Mouse (Mus musculus): Measurements from ENCODE around the gene Nlrp1b.

Nlrp1b gene

DNA sequence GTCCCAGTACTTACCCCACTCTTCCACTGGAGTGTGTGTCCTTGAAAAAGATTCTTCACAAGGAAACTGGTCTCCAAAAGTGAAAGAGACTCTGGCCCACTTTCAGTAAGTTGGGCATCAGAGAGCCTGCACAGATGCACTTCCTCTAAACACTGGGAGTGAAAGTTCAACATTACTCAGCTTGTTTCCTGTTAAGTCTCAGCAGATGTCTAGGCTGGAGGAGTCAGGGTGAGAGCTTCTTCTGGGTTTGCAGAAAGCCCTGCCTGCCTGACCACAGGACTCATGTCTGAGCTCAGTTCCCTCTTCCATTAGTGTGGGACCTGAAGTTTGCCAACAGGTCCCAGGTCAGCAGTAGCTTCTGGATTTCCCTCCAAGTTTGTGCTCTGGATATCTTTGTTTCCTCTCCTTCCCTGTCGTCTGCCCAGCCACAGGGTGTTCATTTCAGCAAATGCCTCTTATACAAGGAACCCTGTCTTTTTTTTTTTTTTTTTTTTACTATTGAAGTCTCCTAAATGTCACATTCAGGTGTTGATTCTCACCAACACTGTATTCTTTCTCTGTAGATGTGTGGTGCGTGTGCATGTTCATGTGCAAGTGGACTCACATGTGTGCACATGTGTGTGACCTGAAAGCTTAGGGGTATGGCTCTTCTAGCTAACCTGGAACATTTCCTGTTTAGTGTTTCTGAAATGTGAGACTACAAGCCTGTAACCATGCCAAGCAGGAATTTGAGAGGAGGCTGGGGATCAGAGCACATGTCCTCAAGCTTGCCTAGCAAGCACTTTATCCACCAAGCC lies at the start of gene Nlrp1b:
Nlrp1b (minus strand) TSS at position 50 of the 797 bp plus-strand sequence.
- DNase-seq (ENCODE audit: low spot score in 2 of 2) = peak; percentile 24 to 25

DNA sequence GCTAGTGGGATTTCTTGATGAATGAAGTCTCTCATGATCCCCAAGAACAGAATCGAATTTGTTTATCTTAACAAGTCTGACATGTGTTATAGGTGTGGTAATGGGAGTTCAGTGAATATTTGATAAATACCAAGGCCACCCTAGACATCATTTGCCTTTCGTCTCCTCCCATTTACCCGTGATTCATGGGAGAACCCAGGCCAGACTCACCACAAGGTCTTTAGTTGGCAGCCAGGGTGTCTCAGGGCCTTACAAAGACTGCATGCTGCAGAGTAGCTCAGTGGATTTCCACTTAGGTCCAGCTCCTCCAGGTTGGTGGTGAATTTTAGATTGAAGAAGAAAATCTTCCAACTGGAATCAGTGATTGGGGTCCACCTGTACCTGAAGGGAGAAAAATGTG lies 30.5 kb upstream of the Nlrp1b start:
- DNase-seq (ENCODE audit: low spot score in 2 of 2) = no peak

DNA sequence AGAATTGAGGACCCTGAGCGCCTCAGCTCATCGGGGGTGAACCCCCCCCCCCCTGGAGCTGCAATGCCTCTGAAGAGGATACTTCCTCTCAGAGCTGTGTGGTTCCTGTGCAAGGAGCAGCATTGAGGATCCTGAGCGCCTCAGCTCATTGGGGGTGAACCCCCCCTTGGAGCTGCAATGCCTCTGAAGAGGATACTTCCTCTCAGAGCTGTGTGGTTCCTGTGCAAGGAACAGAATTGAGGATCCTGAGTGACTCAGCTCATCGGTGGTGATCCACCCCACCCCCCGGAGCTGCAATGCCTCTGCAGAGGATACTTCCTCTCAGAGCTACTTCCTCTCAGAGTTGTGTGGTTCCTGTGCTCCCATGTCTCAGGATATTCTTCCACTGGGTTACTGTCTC lies 20.8 kb upstream of the Nlrp1b start:
- DNase-seq (ENCODE audit: low spot score in 2 of 2) = peak; percentile 31 to 36

DNA sequence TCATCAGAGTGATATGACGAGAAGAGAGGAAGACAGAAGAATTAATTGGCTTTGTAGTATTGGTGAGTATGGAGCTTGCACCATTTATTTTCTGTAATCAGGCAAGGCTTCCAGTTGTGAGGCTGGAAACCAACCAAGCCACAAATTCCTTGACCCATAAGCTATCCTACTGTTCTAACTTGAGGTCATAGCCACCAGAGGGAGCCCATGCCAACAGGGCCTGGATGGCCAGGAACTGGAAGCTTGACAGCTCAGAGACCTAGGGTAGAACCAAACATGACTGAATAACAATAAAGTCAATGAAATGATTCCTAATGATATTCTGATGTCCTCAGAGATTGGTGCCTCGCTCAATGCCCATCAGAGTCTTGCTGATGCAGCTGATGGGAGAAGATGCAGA lies 5.9 kb downstream of the Nlrp1b start:
- no peak for DNase-seq (ENCODE audit: low spot score in 2 of 2)

DNA sequence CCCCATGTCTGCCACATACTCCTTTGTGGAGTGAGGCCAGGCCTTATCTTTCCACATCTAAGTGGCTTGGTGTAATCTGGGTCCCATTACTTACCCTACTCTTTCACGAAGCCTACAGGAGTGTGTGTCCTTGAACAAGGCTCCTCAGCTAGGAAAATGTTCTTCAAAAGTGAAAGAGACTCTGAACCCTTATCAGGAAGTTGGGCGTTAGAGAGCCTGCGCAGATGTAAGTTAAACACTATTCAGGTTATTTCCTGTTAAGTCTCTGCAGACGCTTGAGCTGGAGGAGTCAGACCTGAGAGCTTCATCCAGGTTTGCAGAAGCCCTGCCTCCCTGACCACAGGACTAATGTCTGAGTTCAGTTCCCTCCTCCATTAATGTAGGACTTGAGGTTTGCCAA lies 27.8 kb downstream of the Nlrp1b start:
- no peak for DNase-seq (ENCODE audit: low spot score in 2 of 2)

DNA sequence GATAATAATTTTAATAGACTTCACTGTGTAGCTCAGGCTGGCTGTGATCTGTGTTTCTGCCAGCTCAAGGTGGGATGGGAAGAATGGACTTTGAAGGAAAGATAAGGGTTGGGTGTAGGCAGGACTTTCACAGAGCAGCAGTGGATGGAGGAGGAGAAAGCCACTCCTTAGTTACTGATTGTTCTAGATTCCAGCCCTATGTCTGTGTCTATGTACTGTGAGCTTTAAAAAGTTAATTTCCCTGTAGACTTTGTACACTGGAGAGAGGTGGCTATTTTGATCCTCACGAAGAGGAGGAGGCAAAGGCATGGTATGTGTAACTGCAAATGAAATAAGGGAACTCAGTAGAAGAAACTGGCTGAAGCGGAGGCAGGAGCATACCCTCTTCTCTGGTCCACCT lies 31.2 kb downstream of the Nlrp1b start:
- DNase-seq (ENCODE audit: low spot score in 2 of 2) = no peak

DNA sequence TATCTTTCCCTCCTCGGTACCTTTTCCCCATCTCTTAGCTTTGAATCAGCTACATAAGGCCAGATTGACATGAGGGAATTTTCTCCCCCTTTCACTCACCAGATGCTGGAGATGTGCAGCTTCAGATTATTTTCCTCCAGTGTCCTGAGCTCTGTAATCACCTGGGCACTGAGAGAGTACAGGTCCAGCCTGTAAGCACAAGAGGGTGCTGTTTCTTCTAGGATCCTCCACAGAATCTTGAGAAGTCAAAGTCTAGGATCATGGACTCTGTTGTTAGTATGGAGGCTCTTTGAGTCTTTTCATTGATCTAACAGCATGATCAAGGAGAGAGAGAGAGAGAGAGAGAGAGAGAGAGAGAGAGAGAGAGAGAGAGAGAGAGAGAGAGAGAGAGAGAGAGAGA lies 60.9 kb downstream of the Nlrp1b start:
- no peak for DNase-seq (ENCODE audit: low spot score in 2 of 2)

DNA sequence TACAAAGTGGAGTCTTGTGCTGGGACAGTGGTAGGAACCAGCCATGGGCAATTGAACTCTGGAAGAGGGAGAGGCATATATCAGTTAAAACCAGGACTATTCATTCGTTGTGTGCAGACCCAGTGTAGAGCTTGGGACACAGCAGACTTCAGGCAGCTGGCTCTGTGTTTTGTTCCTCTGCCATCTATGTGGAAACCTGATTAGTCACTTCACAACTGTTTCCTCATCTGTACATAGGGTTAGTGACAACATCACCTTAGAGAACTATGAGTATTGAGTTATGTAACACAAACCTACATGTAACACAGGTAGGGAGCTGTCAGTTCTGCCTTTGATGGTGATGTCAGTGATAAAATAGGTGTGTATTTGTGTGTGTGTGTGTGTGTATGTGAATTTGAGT lies 66.4 kb downstream of the Nlrp1b start:
- no peak for DNase-seq (ENCODE audit: low spot score in 2 of 2)

DNA sequence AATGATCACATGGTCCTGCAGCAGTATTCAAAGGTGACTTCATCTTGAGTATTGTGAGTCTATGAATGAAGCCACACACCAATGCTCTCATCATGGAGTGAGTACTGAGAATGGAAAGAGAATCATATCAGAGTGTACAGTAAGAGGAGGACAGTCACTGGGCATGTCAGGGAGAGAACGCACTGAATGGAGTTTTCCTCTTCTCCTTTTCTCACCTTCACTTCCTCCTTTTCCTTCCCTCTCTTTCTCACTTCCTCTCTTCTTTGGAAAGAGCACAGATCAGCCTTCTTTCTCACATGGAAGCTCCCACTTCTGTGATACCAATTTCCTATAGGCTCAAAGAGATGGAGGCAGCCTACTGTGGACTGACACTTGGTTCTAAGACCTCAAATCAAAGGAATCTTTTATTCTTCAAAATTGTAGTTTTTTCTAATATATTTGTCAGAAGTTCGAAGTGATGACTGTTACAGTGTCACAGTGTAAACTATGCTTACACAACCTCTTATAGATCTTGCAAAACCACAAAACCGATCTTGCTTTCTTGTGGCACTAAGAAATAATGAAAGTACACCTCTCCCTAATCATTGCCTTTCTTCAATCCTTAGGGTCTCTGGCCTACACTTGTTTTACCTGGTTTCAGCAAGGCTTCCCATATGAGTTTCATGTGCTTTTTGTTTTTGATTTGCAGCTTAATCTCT lies 70.9 kb downstream of the Nlrp1b start:
- DNase-seq (ENCODE audit: low spot score in 2 of 2) = no peak

DNA sequence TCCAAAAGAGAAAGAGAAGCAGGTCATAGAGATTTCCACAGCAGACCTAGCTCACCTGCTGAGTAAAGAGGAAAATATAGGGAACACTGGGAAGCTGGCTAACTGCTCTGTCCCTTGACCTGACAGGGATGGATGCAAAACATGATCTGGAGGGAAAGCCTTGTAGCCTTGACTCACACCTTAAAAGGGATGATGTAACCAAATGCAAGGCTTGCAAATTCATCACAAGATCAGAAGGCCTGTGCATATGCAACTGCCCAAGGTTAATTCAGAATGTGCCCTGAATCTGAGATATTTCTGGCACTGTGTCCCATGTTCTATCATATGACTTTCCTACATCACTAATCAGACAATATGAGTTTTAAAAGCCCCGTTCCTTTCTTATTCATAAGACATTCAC lies 75.3 kb downstream of the Nlrp1b start:
- no peak for DNase-seq (ENCODE audit: low spot score in 2 of 2)

DNA sequence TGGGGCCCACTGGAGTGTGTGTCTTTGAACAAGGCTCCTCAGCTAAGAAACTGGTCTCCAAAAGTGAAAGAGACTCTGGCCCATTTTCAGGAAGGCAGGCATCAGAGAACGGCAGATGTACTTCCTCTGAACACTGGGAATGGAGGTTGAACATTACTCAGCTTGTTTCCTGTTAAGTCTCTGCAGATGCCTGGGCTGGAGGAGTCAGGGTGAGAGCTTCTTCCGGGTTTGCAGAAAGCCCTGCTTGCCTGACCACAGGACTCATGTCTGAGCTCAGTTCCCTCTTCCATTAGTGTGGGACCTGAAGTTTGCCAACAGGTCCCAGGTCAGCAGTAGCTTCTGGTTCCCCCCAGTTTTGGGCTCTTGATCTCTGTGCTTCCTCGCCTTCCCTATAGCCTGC lies 85.9 kb downstream of the Nlrp1b start, which contains the start of gene Nlrp1a:
Nlrp1a (minus strand) TSS at position 44 of the 400 bp plus-strand sequence.
- DNase-seq (ENCODE audit: low spot score in 2 of 2) = peak; percentile 31 to 34

DNA sequence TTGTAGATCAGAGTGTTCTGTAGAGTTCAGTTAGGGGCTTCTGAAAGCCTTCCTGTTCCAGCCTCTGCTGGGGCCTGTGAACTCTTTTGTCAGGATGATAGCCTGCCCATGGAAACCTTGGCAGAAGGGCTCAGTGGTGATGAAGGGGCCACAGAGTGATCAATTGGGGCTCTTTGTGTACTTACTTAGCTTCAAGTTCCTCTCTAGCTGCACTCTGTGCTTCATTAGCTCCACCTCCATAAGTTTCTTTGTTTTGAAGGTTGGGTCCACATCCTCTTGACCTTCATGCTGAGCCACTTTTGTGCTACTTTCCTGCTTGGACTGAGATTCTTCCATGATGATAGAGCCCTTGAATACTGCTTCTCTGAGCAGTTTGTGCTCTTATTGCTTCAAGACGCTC lies 88.5 kb downstream of the Nlrp1b start:
- no peak for DNase-seq (ENCODE audit: low spot score in 2 of 2)

DNA sequence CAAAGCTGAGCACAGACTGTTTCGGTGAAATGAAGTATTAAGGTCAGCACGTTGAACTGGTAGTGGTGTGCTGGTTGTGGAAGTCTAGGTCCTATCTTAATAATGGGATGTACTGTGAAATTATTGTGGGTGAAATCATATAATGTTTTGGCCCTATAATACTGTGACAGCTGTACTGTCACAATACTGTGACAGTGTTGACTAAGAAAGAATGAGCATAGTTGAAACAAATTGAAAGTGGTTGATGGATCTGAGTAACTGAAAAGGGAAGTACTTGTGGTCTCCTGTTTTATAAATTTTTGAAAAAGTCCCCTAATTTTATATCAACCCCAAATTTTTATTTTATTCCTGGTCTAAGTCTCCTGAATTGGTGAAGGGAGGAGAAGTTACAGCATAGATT lies 123.4 kb downstream of the Nlrp1b start:
- no peak for DNase-seq (ENCODE audit: low spot score in 2 of 2)

DNA sequence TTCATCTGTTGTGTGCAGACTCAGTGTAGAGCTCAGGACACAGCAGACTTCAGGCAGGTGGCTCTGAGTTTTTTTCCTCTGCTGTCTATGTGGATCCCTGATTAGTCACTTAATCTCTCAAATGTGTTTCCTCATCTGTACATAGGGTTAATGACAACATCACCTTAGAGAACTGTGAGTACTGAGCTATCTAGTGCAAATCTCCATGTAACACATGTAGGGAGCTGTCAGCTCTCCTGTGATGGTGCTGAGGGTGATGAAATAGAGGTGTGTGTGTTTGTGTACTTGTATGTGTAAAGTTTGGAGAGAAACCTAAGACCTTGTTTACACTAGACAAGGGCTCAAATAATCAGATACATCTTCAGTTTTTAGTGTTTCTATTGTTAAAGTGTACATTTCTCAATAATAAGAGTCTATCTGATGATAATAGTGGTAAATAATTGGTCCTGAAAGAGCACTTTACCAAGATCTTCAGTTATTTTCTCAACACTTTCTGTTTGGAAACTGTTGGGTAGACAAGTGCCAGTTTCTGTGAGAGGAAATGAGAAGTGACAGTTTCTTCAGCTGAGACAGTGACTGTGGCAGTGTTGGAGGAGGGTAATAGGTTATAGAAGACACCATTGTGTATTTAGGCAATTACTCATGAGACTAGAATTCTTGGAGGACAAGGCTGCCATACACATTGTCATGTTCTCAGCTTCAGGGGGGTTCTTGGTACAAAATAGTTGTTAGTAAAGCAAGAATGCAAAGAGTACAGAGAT lies 124.1 kb downstream of the Nlrp1b start:
- DNase-seq (ENCODE audit: low spot score in 2 of 2) = no peak

DNA sequence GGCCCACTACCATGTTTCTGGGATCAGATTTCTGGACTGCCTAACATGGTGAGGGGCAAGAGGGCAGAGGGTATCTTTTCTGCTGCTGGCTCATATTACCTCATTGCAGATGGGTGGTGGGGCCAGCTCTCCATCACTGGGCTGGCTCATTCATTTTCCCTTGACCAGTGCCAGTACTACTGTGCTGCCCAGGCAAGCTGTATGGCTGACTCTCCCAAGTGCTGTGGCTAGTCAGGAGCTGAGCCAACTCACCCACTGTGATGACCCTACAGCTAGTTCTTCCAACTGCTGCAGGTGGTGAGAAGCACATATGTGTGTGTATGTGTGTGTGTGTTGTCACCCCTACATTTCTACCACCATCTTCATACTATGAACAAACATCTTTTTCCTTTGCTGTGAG lies 126.6 kb downstream of the Nlrp1b start:
- no peak for DNase-seq (ENCODE audit: low spot score in 2 of 2)
